Mouse (Mus musculus) urinary bladder, postnatal 4 days (tissue): Measurements from ENCODE around the gene Vstm2l.

Source experiments
- DNase-seq, 2 experiments: peaks; one replicate each; pipeline ENCODE4 v3.0.0; 2021 to 2022; ENCODE audit warnings: low spot score in 2 of 2

Gene Vstm2l

DNA sequence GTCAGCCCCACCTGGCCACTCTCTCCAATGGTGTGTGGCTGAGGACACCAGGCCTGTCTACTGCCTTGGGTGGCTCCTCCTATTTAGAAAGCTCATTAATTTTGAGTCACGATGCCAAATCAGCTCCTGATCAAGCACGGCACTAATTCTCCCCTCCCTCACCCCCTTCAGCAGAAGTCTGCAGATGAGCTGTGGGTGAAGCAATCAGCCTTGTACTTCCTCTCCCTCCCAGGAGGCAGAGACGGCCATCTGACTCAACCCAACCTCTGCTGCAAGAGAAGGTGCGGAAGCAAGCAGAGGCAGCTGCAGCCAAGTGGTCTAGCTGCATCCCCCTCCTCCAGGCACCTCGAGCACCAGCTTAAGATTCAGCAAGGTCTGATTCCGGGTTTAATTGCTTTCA is 76.6 kb downstream of the Vstm2l start:
- no peak for DNase-seq

DNA sequence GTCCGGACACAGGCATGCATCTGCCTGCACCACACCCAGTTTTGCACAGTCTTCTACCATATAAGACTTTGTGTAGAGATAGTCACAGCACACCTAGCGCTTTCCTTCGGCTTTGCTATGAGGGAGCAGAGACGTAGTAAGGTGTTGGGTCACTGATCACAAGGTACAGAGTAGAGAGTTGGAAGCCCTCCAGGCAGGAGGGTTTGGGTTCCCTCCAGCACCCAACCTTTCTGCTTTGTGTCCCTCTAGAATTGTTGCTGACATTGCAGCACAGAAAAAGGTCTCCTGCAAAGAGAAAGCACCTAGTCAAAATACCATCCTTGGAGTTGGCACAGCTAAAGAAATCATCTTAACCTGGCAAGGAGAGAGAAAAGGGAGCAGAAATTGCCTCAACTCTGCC is 78.0 kb downstream of the Vstm2l start:
- no peak for DNase-seq
